Mouse (Mus musculus): ENCODE measurements around the gene Gm10663.

Gm10663 gene

GRCm38 (mm10) chr8:65074733-65075132 lies at the start of gene Gm10663:
TSS of gene Gm10663 (plus strand) at chr8:65075033.
- no peak for DNase-seq

DNA sequence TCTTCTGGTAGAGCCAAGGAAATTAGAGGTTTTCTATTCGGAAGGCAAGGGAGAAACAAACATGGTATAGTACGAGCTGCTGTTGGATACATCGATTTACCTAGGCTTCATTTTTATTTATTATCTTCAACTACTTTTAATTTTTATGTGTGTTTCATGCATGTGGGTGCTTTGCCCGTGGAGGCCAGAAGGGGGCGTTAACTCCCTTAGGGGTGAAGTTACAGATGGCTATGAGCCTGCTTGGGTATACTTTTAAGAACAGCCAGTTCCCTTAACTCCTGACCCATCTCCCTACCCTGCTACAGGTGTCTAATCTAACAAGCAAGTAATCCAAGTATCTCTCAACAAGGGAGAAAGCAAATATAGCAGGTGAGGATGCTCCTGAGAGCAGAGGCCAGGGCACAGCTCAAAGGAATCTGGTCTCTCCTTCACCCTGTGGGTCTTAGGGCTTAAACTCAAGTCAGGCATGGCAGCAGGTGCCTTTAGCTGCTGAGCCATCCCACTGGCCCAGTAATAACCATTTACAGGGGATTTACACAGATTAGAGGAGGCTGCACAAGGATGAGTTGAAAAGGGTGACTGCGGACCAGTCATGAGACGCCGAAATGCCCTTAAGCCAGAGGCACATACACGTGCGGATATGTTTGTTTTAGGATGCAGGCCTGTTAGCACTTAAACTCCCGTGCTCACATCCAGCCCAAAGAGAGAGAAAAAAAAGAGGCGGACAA lies 45.7 kb upstream of the Gm10663 start:
- no peak for DNase-seq

GRCm38 (mm10) chr8:65029776-65030175 lies 45.1 kb upstream of the Gm10663 start:
- DNase-seq, result no peak

DNA sequence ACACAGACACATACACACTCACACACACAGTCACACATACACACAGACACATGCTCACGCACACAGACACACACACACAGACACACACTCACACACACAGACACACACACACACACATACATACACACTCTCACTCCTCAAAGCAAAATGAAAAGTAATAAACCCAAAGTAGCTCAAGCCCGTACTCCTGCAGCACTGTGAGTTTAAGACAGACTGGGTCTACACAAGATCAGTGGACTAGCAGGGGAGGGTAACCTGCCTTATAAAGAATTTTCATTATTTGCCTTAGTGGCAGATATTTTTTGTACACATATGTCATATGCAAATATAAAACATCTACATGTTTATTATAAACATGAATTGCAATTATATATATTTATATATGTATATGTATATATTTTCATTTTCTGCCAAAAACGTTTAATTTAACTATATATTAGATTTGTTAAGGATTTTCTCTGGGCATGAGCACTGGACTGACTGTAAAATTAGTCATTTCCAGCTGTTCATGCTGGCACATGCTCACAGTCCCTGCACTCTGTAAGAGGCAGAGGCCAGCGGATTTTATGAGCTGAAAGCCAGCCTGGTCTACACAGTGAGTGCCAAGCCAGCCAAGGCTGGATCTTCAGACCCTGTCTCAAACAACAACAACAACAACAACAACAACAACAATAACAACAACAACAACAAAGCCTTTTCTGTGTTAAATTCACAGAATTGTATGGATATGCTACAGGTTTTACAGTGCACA lies 43.9 kb upstream of the Gm10663 start:
- no peak for DNase-seq

DNA sequence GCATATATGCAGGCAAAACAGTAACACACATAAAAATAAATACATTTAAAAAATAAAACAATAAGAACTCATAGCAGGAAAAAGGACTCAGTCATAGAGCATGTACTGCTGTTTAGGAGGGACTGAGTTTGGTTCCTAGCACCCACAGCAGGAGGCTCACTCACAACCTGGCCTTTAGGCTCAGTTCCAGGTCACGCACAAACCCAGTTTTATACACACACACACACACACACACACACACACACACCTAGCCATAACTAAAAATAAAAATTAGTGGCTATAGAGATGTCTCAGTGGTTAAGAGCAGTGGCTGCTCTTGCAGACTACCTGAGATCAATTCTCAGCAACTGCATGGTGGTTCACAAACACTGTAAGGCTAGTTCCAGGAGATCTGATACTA lies 42.7 kb upstream of the Gm10663 start:
- DNase-seq, result no peak

GRCm38 (mm10) chr8:65033056-65033455 lies 41.8 kb upstream of the Gm10663 start:
- DNase-seq, result no peak

DNA sequence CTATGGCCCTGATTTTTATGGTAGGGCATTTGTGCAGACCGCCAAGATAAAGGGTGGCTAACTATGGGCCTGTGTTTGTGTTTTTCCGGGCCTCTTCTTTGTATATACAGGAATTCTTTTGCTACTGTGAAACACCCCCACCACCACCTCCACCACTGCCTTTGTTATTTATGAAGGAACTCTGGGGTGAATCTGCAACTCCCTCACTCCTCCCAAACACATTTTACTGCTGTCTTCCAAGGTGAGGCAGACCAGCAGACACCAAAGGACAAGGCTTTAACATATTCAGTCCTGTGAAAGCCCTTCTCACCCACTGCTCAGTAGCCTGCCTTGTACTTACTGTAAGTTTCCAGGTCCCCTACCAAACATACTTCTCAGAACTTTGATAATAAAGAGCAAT lies 40.7 kb upstream of the Gm10663 start:
- DNase-seq, result no peak

DNA sequence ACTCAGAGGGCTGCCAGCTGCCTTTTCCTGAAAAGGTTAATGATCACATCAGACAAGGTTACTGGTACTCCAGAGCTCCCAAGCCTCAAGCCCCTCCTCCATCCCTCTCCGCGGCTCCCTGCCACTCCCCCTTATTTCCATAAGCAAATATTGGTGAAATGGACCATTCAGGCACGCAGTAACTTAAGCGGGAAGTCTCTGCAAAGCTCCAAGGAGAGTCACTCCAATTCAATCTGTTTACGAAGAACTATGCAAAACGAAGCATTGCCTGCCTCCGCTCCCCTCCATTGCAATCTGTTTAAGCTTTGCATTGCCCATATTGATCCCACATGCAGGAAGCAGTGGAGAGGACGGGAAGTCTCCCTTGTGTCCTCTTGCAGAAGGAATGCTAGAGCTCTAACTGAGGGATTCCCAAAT lies 37.7 kb upstream of the Gm10663 start, which contains the start of gene Apela:
Gene Apela, minus strand, starts transcription at position 220 of the 417 bp plus-strand sequence.
- DNase-seq, result no peak

DNA sequence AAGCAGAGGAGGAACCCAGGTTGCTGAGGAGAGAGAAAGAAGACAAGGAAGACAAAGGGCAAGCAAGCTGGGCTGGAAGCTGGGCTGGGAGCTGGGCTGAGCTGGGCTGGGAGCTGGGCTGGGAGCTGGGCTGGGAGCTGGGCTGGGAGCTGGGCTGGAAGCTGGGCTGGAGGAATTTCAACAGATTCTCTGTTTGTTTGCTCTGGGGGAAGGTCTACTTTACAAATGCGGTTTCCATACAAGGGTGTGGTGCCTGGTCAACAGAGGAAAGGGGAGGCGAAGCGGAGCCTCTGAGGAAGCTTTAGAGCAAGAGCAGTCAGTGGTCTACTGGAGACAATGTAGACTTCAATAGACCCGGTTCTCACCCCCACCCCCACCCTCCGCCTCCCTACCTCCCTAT lies 28.3 kb upstream of the Gm10663 start:
- DNase-seq, result no peak

DNA sequence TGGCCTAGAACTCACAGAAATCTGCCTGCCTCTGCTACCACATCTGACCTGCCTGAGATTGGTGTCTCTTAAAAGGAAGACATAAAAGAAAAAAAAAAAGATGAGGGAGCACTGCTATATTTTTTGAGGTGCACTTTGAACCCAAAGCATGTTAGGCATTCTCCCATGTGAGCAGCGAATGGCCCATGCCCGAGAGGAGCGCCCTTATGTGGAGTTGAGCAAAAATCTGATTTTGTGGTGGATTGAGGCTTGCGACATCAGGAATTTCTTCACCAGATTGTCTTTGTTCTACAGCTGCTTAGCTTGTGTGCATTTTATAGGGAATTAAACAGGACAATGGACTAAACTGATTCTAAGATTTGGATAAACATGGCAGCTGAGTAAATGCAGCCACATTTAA lies 27.6 kb upstream of the Gm10663 start:
- DNase-seq, result no peak

DNA sequence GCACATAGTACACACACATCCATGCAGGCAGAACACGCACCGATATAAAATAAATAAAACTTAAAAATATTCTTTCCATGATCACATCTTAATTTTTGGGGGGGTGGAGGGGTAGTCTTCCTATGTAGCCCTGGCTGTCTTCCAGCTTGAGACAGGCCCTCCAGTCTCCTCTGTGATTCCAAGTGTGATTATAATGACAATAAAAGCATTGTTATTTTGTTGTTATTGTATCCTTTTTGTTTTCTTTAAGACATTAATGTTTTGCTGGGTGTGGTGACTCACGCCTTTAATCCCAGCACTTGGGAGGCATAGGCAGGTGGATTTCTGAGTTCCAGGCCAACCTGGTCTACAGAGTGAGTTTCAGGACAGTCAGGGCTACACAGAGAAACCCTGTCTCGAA lies 27.0 kb upstream of the Gm10663 start:
- DNase-seq, result no peak

DNA sequence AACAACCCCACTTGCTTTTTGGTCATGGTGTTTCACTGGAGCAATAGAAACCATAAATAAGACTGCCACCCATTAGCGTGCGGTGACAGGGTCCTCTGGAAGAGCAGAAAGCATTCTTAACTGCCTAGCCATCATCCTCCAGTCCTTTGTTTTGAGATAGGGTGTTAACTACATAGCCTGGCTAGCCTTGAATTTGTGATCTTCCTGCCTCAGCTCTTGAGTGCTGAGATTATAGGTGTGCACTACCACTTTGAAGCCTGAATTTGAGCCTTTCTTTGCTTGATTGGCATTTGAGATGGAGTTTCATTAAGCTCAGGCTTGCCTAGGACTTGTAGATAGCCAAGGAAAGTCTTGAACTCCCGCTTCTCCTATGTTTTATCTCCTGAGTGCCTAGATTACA lies 21.3 kb upstream of the Gm10663 start:
- no peak for DNase-seq

DNA sequence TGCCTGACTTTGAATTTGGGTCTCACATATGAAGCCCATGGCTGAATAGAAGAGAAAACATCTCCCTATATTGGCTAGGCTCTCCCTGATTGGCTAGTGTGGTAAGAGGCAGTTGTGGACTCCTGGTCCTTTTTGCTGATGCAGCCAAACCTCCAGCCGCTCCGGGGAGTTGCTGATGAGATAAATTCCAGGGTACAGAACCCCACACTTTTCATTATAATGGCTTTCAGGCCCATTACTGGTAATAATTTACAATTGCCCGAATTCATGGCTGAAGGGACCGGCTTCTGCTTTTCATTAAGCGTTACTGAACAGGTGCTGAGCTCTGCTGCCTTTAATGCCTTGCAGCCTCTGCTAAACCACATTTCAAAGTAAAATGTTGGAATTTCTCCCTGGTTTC lies 20.9 kb upstream of the Gm10663 start:
- no peak for DNase-seq

- no peak for DNase-seq
These were observed 18.1 kb upstream of the Gm10663 start for GRCm38 (mm10) chr8:65056722-65057121.

DNA sequence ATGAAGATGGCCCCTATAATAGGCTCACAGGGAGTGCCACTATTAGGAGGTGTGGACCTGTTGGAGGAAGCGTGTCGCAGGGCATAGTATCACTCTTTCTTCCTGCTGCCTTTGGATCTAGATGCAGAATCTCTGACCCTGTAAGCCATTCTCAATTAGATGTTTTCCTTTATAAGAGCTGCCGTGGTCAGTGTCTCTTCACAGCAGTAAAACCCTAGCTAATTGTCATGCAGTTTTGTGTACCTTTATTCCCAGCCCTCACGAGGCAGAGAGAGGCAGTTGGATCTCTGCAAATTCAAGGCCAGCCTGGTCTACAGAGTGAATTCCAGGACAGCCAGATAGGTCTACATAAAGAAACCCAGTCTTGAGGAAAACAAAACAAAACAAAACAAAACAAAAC lies 12.6 kb upstream of the Gm10663 start:
- DNase-seq, result no peak

DNA sequence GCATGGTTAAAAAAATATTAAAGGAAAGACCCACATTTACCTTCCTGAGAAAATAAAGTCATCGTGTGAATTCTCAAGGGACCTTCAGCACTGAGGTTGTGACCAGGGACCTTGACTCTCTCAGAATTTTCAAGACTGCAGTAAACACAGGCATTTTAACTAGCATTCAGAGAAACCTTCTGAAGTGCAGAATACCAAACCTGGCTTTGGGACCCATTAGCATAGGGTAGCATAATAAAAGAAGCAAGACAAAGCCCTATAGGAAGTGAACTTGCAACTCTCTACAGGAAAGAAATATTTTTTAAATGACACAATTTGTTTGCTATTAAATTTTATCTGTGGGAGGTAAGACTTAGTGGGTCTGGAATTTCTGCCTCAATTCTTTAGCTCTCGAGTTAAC lies 10.8 kb upstream of the Gm10663 start:
- no peak for DNase-seq

DNA sequence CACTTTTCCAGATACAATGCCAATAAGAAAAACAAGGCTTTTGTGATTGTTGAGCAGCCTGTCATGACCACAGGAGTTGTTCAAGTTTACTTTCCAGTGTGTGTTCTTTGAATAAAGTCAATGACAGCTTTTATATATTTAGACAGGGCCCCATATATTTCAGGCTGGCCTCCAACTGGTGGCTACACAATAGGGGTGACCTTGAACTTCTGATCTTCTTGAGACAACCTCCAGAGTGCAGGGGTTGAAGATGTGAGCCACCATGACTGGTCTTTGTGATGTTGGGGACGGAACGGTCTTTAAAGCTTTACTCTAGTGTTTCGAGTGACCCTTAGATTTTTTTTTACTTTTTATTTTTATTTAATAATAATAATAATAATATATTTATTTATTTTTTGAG lies 9.2 kb upstream of the Gm10663 start:
- DNase-seq, result no peak

DNA sequence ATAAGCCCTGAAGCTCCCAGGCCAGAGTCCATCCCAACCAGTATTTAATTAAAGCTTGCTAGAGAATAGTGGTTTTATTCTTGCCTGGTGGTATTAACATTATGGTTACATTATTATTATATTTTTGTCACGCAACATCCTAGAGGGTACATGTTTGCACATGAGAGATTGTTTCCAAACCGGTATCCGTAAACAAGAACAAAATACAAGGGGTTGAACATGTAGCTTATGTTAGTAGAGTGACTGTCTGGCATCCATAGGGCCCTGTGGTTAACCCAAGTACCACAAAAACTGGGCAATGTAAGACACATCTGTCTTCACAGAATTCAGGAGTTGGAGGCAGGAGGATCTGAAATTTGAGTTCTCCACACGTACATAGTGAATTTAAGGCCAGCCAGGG lies 7.8 kb upstream of the Gm10663 start:
- no peak for DNase-seq

- no peak for DNase-seq
These were observed 7.0 kb upstream of the Gm10663 start for GRCm38 (mm10) chr8:65067694-65068472.

GRCm38 (mm10) chr8:65068473-65068819 lies 6.4 kb upstream of the Gm10663 start:
- no peak for DNase-seq

DNA sequence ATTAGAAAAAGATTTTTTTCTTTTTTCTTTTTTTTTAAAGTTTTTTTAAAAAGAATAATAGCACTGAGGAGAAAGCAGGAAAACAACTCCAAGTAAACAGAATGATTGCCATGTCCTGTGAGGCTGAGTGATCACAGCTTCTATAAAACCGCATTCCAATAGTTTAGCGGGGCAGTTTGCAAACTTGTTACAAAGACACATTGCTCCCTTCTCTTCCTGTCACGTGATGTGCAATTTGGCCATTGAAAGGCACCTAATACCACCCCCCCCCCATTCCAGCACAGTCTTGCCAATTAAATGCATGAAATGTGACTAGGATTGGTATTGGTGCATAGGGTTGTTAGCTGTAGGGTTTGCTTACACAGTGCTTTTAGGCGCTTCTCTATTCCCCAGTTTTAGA lies 3.8 kb upstream of the Gm10663 start:
- no peak for DNase-seq

DNA sequence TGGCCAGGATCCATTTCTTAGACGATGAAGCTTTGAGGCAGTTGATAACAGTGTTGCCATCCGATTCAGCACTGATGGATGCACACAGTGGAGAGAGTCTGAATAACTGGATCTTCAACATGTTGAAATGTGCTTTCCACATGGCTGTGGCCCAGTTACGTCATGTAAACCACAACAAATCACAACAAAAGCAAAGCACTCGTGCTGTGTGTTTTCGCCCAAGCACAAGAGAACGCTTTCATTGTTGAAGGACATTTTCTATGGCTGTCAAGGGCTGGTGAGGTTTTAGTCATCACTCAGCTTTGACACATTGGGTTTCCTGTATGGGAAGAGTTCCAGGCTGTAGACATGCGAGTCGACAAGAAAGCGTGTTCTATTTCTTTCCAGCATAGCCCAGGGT lies 5.9 kb downstream of the Gm10663 start:
- no peak for DNase-seq

GRCm38 (mm10) chr8:65085680-65086079 lies 10.8 kb downstream of the Gm10663 start:
- DNase-seq, result no peak

GRCm38 (mm10) chr8:65087711-65088110 lies 12.9 kb downstream of the Gm10663 start:
- no peak for DNase-seq

Measured in thymus, postnatal 14 days (tissue).